Mouse (Mus musculus) left cerebral cortex, postnatal 25 days (tissue): ENCODE data around the gene Wnt3a. TPM values are rescaled to one million over a fixed set of nuclear protein-coding genes. Genes with fewer than 3 reads are reported as not detected.

Experiments
- DNase-seq, 2 experiments: peaks; one replicate each; pipeline ENCODE4 v3.0.0; 2022; ENCODE audit warnings: low spot score in 2 of 2, mixed read lengths in 1 of 2
- intact Hi-C: fragments of 180-260 bp; cut with DNase I; formaldehyde crosslinking; loops from one replicate; pipeline ENCODE4 v1.15.1; 2025
- microRNA-seq, 2 experiments: library from miRNA; unstranded; fragments of <30 nt; microRNA quantifications; one replicate each; pipeline ENCODE4 v1.2.0; 2022
- total RNA-seq, 2 experiments: library from RNA; stranded (reverse); gene quantifications; 2 replicates each; pipeline ENCODE4 v1.2.3; 2021

The Wnt3a gene
- total RNA-seq, 2 experiments from 2014 or later = not detected

DNA sequence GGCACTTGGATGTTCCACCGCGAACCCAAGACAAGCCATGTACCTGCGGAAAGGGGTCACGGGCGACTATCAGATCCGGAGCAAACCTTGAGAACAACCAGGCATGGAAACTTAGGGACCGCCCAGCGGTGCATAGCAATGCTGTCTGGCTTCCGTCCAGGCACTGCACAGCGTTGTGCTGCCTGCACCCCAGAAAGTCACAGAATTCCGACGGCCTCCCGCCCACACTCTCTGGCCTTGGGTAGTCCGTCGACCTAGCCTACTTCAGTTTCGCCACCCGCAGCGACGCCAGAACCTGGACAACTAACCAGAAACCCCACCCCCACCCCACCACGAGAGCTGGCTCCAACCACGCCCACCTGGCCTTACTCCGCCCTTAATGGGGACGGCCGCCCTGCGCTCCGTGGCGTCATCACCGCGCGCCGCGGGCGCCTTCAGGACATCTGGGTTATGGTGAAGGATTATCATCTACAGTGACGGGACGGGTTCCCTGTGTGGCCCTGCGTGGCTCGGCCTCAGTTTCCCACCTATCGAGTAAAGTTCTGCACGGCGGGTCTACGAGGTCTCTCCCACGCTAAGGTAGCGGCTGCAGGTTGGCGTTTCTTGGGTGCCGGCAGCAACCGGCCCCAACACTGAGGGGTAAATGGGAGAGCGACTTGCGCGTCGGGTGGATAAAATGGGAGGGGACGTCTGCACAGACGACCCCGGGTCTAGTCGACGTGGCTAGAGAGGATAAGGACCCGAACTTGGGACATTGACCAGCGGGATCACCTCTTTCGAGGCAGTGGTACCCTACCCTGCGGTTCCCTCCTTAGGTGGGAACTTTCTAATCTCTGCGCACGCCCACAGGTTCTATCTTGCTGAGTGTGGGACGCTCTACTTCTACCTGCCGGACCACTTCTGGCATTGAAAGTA lies 88.2 kb downstream of the Wnt3a start, which contains the start of gene Mrpl55:
Gene Mrpl55, plus strand, starts transcription at position 406 of the 915 bp plus-strand sequence.
- DNase-seq = peak; percentile 94 to 95
- intact Hi-C loops = no loop called here

DNA sequence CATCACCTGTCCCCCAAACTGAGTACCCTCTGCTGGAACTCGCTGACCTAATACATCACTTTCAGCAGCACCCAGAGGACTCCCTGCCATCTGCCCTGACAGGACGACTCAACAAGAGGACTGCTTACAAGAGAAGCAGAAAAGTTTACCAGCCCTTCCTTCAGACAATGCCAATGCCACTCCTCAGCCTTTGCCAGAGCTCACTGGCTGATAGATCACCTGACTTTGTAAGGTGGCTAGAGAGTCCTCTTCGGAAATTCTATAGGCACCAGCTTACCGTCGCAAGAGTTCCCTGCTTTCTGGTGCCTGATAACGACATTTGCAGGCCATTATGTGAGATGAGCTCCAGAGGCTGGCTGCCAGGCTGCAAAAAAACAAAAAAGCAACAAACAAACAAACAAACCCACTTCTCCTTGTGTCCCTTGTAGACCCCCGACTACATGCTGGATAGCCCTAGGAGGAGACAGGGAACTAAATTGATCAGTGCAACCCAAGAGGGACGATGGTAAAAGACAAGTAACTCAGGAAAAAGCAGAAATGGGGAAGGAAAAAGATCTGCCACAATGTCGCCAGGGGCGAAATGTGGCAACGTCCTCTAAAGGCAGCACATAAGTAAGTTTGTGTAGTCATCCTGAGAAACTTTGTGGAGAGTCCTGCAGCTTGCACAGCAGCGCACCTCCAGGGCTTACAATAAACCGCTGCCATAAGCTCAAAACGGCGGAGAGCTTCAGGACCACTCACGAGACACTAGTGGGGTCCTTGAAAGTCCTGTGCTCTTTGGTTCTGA lies 89.1 kb downstream of the Wnt3a start:
- no peak for DNase-seq
- intact Hi-C loops = no loop called here

Small RNA genes lying within 50 kb of the gene (microRNA-seq; reads per million reads assigned to microRNA genes)
- gene Gm24756 = 0 reads per million in 2 experiments

Other genes starting within 250 kb of the Wnt3a start
- 1 to 10 TPM; 1.2 to 1.5 TPM for gene Obscn, start 154.3 kb downstream of the Wnt3a start, total RNA-seq
- 1 to 10 TPM; 7.1 to 8.8 TPM for gene Iba57, start 127.0 kb downstream of the Wnt3a start, total RNA-seq
- gene Gjc2, start 107.5 kb downstream of the Wnt3a start, total RNA-seq = 10 to 100 TPM in 1 of 2 experiments, 1 to 10 TPM in 1; 9.8 to 12.2 TPM
- gene Guk1, start 98.5 kb downstream of the Wnt3a start, total RNA-seq = 100 to 1,000 TPM; 124 to 134 TPM
- gene Mrpl55, start 88.3 kb downstream of the Wnt3a start, total RNA-seq = 10 to 100 TPM; 35.4 to 38.6 TPM
- 10 to 100 TPM; 20.6 to 21.3 TPM for gene 2310033P09Rik, start 82.4 kb downstream of the Wnt3a start, total RNA-seq
- 100 to 1,000 TPM; 414 to 438 TPM for gene Arf1, start 62.5 kb downstream of the Wnt3a start, total RNA-seq
- 10 to 100 TPM; 17.0 to 18.7 TPM for gene Wnt9a, start 16.2 kb upstream of the Wnt3a start, total RNA-seq
- not detected for gene Prss38, start 84.9 kb upstream of the Wnt3a start, total RNA-seq
- gene Jmjd4, start 159.3 kb upstream of the Wnt3a start, total RNA-seq = 10 to 100 TPM; 28.4 to 28.9 TPM
- gene Snap47, start 160.4 kb upstream of the Wnt3a start, total RNA-seq = 100 to 1,000 TPM; 384 to 420 TPM
- gene Zfp867, start 181.7 kb upstream of the Wnt3a start, total RNA-seq = 1 to 10 TPM; 3.3 to 3.7 TPM
- gene Zkscan17, start 236.0 kb upstream of the Wnt3a start, total RNA-seq = 1 to 10 TPM; 8.8 to 9.5 TPM